Comparison of ENCODE assay signal across 13 mouse cellular contexts in the genomic region with DNA sequence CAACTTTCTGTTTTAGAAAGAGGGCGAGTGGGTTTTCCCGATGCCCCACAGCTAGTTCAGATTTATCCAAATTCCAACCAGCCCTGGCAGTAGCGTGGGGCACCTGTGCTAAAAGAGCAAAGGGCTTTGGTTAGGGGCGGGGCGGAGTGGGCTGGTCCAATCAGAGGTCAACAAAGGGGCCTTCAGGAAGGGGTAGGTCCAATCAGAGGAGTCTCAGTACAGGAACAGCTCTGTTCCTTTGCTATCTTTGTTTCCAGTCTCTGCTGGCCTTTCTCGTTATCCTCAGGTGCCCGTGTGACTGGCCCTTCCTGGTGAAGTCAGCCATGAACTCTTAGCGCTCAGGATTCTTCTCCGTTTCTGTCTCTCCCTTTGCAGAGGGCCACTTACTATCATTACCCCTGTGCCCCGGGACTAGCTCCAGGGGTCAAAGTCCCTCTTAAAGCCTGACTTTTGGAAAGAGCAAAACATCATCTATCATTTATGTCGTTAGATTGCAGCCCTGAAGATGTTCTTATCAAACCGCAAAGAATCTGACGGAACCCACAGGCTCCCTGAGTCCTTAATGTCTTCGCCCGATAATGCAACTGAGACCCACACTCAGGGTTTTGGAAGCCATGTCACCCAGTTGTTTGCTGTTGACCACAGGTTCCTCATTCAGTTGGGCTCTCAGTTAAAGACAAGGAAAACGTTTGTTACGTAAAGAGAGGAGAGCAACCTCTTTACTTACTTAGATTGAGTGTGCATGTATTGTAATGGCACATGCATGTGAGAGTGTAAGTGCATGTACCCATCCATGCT. TPM values are rescaled to one million over a fixed set of nuclear protein-coding genes. Genes with fewer than 3 reads are reported as not detected.
A peak's percentile ranks its signal among the peaks of the same experiment; 100 is the strongest.
DNase-seq lines count a peak whose midpoint lies in the region; ATAC-seq lines count a peak whose summit lies in the region.
"Had no signal": no experiment of that assay in that cellular context is flagged by ENCODE, and none has a peak within 500 bp of the region (broad histone marks: within the 10 kb centered on the region; RNA-seq: fewer than 3 reads in every experiment).

No protein-coding gene starts in this region.

- no peaks in the 10 kb centered on the region for H3K4me1 ChIP-seq in neural tube, embryonic 12.5 days
- peaks cover 3% of the 10 kb centered on the region for H3K4me1 ChIP-seq in neural tube, embryonic 15.5 days
- H3K4me1 ChIP-seq in kidney, embryonic 14.5 days (ENCODE audit: control insufficient read depth, insufficient read depth, low read length), result peaks cover 10% of the 10 kb centered on the region; the same call in 1 of the 2 replicates
- peaks cover 58% of the 10 kb centered on the region for H3K4me1 ChIP-seq in midbrain, embryonic 10.5 days
- H3K4me1 ChIP-seq: heart, embryonic 15.5 days had no signal

- H3K9ac ChIP-seq in neural tube, embryonic 12.5 days, result 0 out of 2 replicates have a peak overlapping the region, but pooled peaks have one; percentile 1
- H3K9ac ChIP-seq in neural tube, embryonic 15.5 days (replicated peaks), result no peak overlapping the region
- no peak overlapping the region for H3K9ac ChIP-seq in kidney, embryonic 14.5 days (ENCODE audit: low read depth, low read length)
- H3K9ac ChIP-seq: forebrain, embryonic 13.5 days; heart, embryonic 15.5 days; limb, embryonic 12.5 days had no signal

- no peaks in the 10 kb centered on the region for H3K27me3 ChIP-seq in neural tube, embryonic 12.5 days (replicated peaks)
- no peaks in the 10 kb centered on the region for H3K27me3 ChIP-seq in neural tube, embryonic 15.5 days (replicated peaks)
- no peaks in the 10 kb centered on the region for H3K27me3 ChIP-seq in kidney, embryonic 14.5 days (ENCODE audit: control insufficient read depth, insufficient read depth, low read length)
- H3K27me3 ChIP-seq in midbrain, embryonic 10.5 days (ENCODE audit: low read depth, poor library complexity, severe bottlenecking), result no peaks in the 10 kb centered on the region
- H3K27me3 ChIP-seq: forebrain, embryonic 13.5 days; heart, embryonic 15.5 days had no signal

- no peak overlapping the region for H3K4me2 ChIP-seq in neural tube, embryonic 12.5 days (replicated peaks)
- H3K4me2 ChIP-seq in neural tube, embryonic 15.5 days, result no peak overlapping the region
- H3K4me2 ChIP-seq in kidney, embryonic 14.5 days (replicated peaks; ENCODE audit: low read depth, low read length), result no peak overlapping the region
- H3K4me2 ChIP-seq: forebrain, embryonic 13.5 days; heart, embryonic 15.5 days; limb, embryonic 12.5 days had no signal

- H3K4me3 ChIP-seq in neural tube, embryonic 12.5 days, result no peak overlapping the region
- no peak overlapping the region for H3K4me3 ChIP-seq in neural tube, embryonic 15.5 days (replicated peaks)
- no peak overlapping the region for H3K4me3 ChIP-seq in kidney, embryonic 14.5 days (ENCODE audit: low read length)
- H3K4me3 ChIP-seq in midbrain, embryonic 10.5 days, result no peak overlapping the region
- H3K4me3 ChIP-seq: forebrain, embryonic 13.5 days; heart, embryonic 15.5 days; limb, embryonic 12.5 days; myocyte had no signal

- intact Hi-C loops in left cerebral cortex, postnatal 4 days (cut with DNase I), result no loop called here

- ATAC-seq in neural tube, embryonic 12.5 days (ENCODE audit: low FRiP score, low read depth), result no peak
- ATAC-seq in neural tube, embryonic 15.5 days (ENCODE audit: low FRiP score), result no peak
- peak; percentile 63; the same call in 1 of the 2 replicates for ATAC-seq in kidney, embryonic 14.5 days (ENCODE audit: low FRiP score, low TSS enrichment)
- ATAC-seq in megakaryocyte progenitor cell, adult 5-6 weeks (replicated peaks; ENCODE audit: poor library complexity), result peak; percentile 75
- ATAC-seq: forebrain, embryonic 13.5 days had no signal

- no peaks in the 10 kb centered on the region for H3K9me3 ChIP-seq in neural tube, embryonic 12.5 days
- no peaks in the 10 kb centered on the region for H3K9me3 ChIP-seq in neural tube, embryonic 15.5 days (replicated peaks)
- H3K9me3 ChIP-seq in kidney, embryonic 14.5 days (ENCODE audit: control insufficient read depth, low read length), result no peaks in the 10 kb centered on the region
- no peaks in the 10 kb centered on the region for H3K9me3 ChIP-seq in midbrain, embryonic 10.5 days (replicated peaks)
- H3K9me3 ChIP-seq: forebrain, embryonic 13.5 days; G1E; heart, embryonic 15.5 days; limb, embryonic 12.5 days had no signal

- no peaks in the 10 kb centered on the region for H3K36me3 ChIP-seq in neural tube, embryonic 12.5 days
- no peaks in the 10 kb centered on the region for H3K36me3 ChIP-seq in neural tube, embryonic 15.5 days
- H3K36me3 ChIP-seq in kidney, embryonic 14.5 days (ENCODE audit: control insufficient read depth, insufficient read depth, low read length), result no peaks in the 10 kb centered on the region
- no peaks in the 10 kb centered on the region for H3K36me3 ChIP-seq in midbrain, embryonic 10.5 days
- H3K36me3 ChIP-seq: G1E; heart, embryonic 15.5 days; limb, embryonic 12.5 days had no signal

- peak; percentile 71 for DNase-seq in thymus, postnatal 4 days
- no peak for DNase-seq in heart, adult 8-10 months (ENCODE audit: low spot score)
- no peak for DNase-seq in midbrain, embryonic 10.5 days (ENCODE audit: low spot score)
- no peak for DNase-seq in left cerebral cortex, postnatal 4 days

- H3K27ac ChIP-seq in neural tube, embryonic 12.5 days, result no peak overlapping the region
- H3K27ac ChIP-seq in neural tube, embryonic 15.5 days (replicated peaks), result no peak overlapping the region
- no peak overlapping the region for H3K27ac ChIP-seq in kidney, embryonic 14.5 days (ENCODE audit: low read depth, low read length)
- H3K27ac ChIP-seq in midbrain, embryonic 10.5 days (replicated peaks), result no peak overlapping the region
- H3K27ac ChIP-seq: forebrain, embryonic 13.5 days; heart, embryonic 15.5 days; limb, embryonic 12.5 days had no signal

- WGBS in neural tube, embryonic 12.5 days, result 73% methylated on average over 17 of the region's 17 CpGs
- WGBS in neural tube, embryonic 15.5 days, result 73% methylated on average over 17 of the region's 17 CpGs
- WGBS in kidney, embryonic 14.5 days, result 64% methylated on average over 17 of the region's 17 CpGs
- 72% methylated on average over 17 of the region's 17 CpGs for WGBS in midbrain, embryonic 10.5 days

RNA-seq across cellular contexts. Expression of a gene that starts 30.4 kb away (rescaled TPM):
- polyA plus RNA-seq in neural tube, embryonic 12.5 days (2016; fragmentation: Nextera tagmentation; extraction: Ambion mirVana), result 3.0 and 3.4 TPM in 2 replicates
- polyA plus RNA-seq in neural tube, embryonic 15.5 days (2015; fragmentation: Nextera tagmentation; extraction: Ambion mirVana), result 1.9 and 21.6 TPM in 2 replicates
- 31.5 and 88.4 TPM in 2 replicates for polyA plus RNA-seq in kidney, embryonic 14.5 days (2014; fragmentation: Nextera tagmentation; extraction: Ambion mirVana)
- 0.42 and 1.2 TPM in 2 replicates for total RNA-seq in megakaryocyte progenitor cell, adult 5-6 weeks (2015)
- total RNA-seq in megakaryocyte progenitor cell, adult 5-6 weeks (2017), result 0.62 and 1.3 TPM in 2 replicates
- under 1 TPM in 1 of 4 experiments, not detected in 3; 0.23 TPM for total RNA-seq in heart, adult 8-10 months (2022)
- polyA plus RNA-seq in midbrain, embryonic 10.5 days (2016; fragmentation: Nextera tagmentation; extraction: Ambion mirVana), result 8.2 and 8.7 TPM in 2 replicates
- 1 to 10 TPM; 4.1 to 4.2 TPM for total RNA-seq in left cerebral cortex, postnatal 4 days (2021)
- polyA plus RNA-seq: G1E had no signal

RNA-seq across cellular contexts. Expression of a gene that starts 49.3 kb away (rescaled TPM):
- polyA plus RNA-seq in neural tube, embryonic 12.5 days (2016; fragmentation: Nextera tagmentation; extraction: Ambion mirVana), result 8.9 and 9.8 TPM in 2 replicates
- polyA plus RNA-seq in neural tube, embryonic 15.5 days (2015; fragmentation: Nextera tagmentation; extraction: Ambion mirVana), result 6.2 and 6.8 TPM in 2 replicates
- polyA plus RNA-seq in kidney, embryonic 14.5 days (2014; fragmentation: Nextera tagmentation; extraction: Ambion mirVana), result 8.5 and 14.5 TPM in 2 replicates
- total RNA-seq in megakaryocyte progenitor cell, adult 5-6 weeks (2015), result 6.4 and 8.0 TPM in 2 replicates
- 5.6 and 5.7 TPM in 2 replicates for total RNA-seq in megakaryocyte progenitor cell, adult 5-6 weeks (2017)
- 10 to 100 TPM in 3 of 4 experiments, 1 to 10 TPM in 1; 9.9 to 11.0 (median 10.8) TPM for total RNA-seq in heart, adult 8-10 months (2022)
- polyA plus RNA-seq in midbrain, embryonic 10.5 days (2016; fragmentation: Nextera tagmentation; extraction: Ambion mirVana), result 13.8 and 14.2 TPM in 2 replicates
- total RNA-seq in left cerebral cortex, postnatal 4 days (2021), result 1 to 10 TPM; 7.1 to 8.0 TPM

Comparison
In these comparisons a context has a peak if more than half of its experiments do, and no peak if none do; other contexts are left out.
1. ATAC-seq: peak in kidney, embryonic 14.5 days (single experiment) and megakaryocyte progenitor cell, adult 5-6 weeks (single experiment); none in neural tube, embryonic 12.5 days (single experiment) and neural tube, embryonic 15.5 days (single experiment).